Comparison of ENCODE assay signal across 18 mouse cellular contexts in the genomic region with DNA sequence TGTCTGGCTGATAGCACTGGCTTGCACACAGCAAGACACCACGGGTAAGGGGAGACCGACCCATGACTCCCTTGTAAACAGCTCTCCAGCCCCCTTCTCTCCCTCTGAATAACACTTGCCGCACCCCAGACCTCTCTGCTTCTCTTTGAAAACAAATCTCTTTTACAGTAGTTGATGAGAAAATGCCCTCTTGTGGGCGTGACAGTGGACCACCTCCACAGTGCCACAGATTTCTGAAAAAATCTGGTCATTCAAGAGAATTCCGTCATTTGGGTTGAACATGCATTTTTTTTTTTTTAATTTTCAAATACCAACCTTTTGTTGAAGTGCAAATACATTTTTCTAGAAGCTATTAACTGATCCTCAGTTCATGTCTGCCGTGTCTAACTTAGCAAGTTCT. TPM values are rescaled to one million over a fixed set of nuclear protein-coding genes. Genes with fewer than 3 reads are reported as not detected.
DNase-seq lines count a peak whose midpoint lies in the region; ATAC-seq and TF ChIP-seq lines count a peak whose summit lies in the region.
"Had no signal": no experiment of that assay in that cellular context is flagged by ENCODE, and none has a peak within 500 bp of the region (broad histone marks: within the 10 kb centered on the region; RNA-seq: fewer than 3 reads in every experiment).

No protein-coding gene starts in this region.

- no peaks in the 10 kb centered on the region for H3K79me2 ChIP-seq in heart, adult 2 months (replicated peaks; ENCODE audit: control insufficient read depth, insufficient read depth, low read length)

- WGBS in forebrain, embryonic 13.5 days: 29% methylated on average over 6 of the region's 6 CpGs
- WGBS in forebrain, embryonic 10.5 days: 72% methylated on average over 6 of the region's 6 CpGs
- 61% methylated on average over 6 of the region's 6 CpGs for WGBS in heart, adult 2 months

- DNase-seq in forebrain, embryonic 10.5 days (ENCODE audit: extremely low spot score, low spot score): no peak
- DNase-seq in heart, adult 2 months: no peak
- no peak for DNase-seq in heart, adult 9 months (ENCODE audit: low spot score in 2 of 2)
- no peak for DNase-seq in layer of hippocampus, adult 2 months (ENCODE audit: low spot score in 2 of 2)
- no peak for DNase-seq in layer of hippocampus, postnatal 36 days
- no peak for DNase-seq in Patski (ENCODE audit: low read depth, low spot score)
- DNase-seq in right cerebral cortex, postnatal 4 days: no peak
- DNase-seq: kidney, adult 11 months; lung, adult 18-20 months had no signal

- H3K4me1 ChIP-seq in forebrain, embryonic 13.5 days: peaks cover 28% of the 10 kb centered on the region
- H3K4me1 ChIP-seq in forebrain, embryonic 10.5 days: peaks cover 22% of the 10 kb centered on the region; the same call in 1 of the 2 replicates
- H3K4me1 ChIP-seq in heart, adult 2 months (ENCODE audit: control insufficient read depth, insufficient read depth, low read length): no peaks in the 10 kb centered on the region
- H3K4me1 ChIP-seq: liver, embryonic 12.5 days had no signal

- H3K9me3 ChIP-seq in forebrain, embryonic 13.5 days (replicated peaks): no peaks in the 10 kb centered on the region
- no peaks in the 10 kb centered on the region for H3K9me3 ChIP-seq in forebrain, embryonic 10.5 days
- H3K9me3 ChIP-seq: embryonic facial prominence, embryonic 13.5 days; limb, embryonic 13.5 days; liver, embryonic 12.5 days had no signal

- intact Hi-C loops in heart, adult 2 months (cut with DNase I): loop anchor here (1.0 to 5.0 kb wide), 2 partner anchors 47 to 216 kb away; no protein-coding TSS in a partner anchor

- H3K27ac ChIP-seq in forebrain, embryonic 13.5 days: no peak overlapping the region
- no peak overlapping the region for H3K27ac ChIP-seq in forebrain, embryonic 10.5 days
- no peak overlapping the region for H3K27ac ChIP-seq in heart, adult 2 months
- H3K27ac ChIP-seq in layer of hippocampus, adult 2 months: peak overlapping the region; percentile 11; the same call in 1 of the 2 replicates
- H3K27ac ChIP-seq: embryonic facial prominence, embryonic 13.5 days; limb, embryonic 13.5 days; liver, embryonic 12.5 days had no signal

- H3K36me3 ChIP-seq in forebrain, embryonic 13.5 days (ENCODE audit: poor library complexity, severe bottlenecking): no peaks in the 10 kb centered on the region
- no peaks in the 10 kb centered on the region for H3K36me3 ChIP-seq in forebrain, embryonic 10.5 days (replicated peaks)
- no peaks in the 10 kb centered on the region for H3K36me3 ChIP-seq in heart, adult 2 months (ENCODE audit: control insufficient read depth, insufficient read depth, low read length)
- H3K36me3 ChIP-seq: embryonic facial prominence, embryonic 13.5 days; limb, embryonic 13.5 days; liver, embryonic 12.5 days had no signal

- no peak overlapping the region for H3K9ac ChIP-seq in forebrain, embryonic 13.5 days
- no peak overlapping the region for H3K9ac ChIP-seq in heart, adult 2 months (ENCODE audit: low read depth, low read length)
- H3K9ac ChIP-seq: embryonic facial prominence, embryonic 13.5 days; limb, embryonic 13.5 days; liver, embryonic 12.5 days had no signal

- H3K27me3 ChIP-seq in forebrain, embryonic 13.5 days: no peaks in the 10 kb centered on the region
- H3K27me3 ChIP-seq in forebrain, embryonic 10.5 days (ENCODE audit: poor library complexity, severe bottlenecking): no peaks in the 10 kb centered on the region
- no peaks in the 10 kb centered on the region for H3K27me3 ChIP-seq in heart, adult 2 months (ENCODE audit: control insufficient read depth, insufficient read depth, low read length)
- H3K27me3 ChIP-seq in Patski: no peaks in the 10 kb centered on the region
- H3K27me3 ChIP-seq: embryonic facial prominence, embryonic 13.5 days; limb, embryonic 13.5 days; liver, embryonic 12.5 days had no signal

- peak; percentile 25; the same call in 1 of the 2 replicates for TF ChIP-seq CTCF in heart, adult 2 months (IDR thresholded peaks at IDR 0.05)
- TF ChIP-seq CTCF in layer of hippocampus, adult 2 months (conservative IDR thresholded peaks at IDR 0.05): peak; percentile 58
- peak; percentile 30 for TF ChIP-seq CTCF in Patski (IDR thresholded peaks at IDR 0.05)

- ATAC-seq in forebrain, embryonic 13.5 days: peak; percentile 23
- ATAC-seq in Patski: no peak
- ATAC-seq: CD4-positive, CD25-positive, alpha-beta regulatory T cell, adult 4 months; liver, embryonic 12.5 days had no signal

- peak overlapping the region; percentile 15; the same call in 1 of the 2 replicates for H3K4me2 ChIP-seq in forebrain, embryonic 13.5 days
- H3K4me2 ChIP-seq: embryonic facial prominence, embryonic 13.5 days; limb, embryonic 13.5 days; liver, embryonic 12.5 days had no signal

- in situ Hi-C loops in Patski (cut with MboI; ENCODE audit: low pct_unique_long_range_greater_than_20kb): no loop called here

- no peak for TF ChIP-seq POLR2A in heart, adult 2 months (IDR thresholded peaks at IDR 0.05; ENCODE audit: insufficient read depth, low read depth, low read length)

- no peak overlapping the region for H3K4me3 ChIP-seq in forebrain, embryonic 13.5 days
- H3K4me3 ChIP-seq in forebrain, embryonic 10.5 days: no peak overlapping the region
- no peak overlapping the region for H3K4me3 ChIP-seq in heart, adult 2 months
- H3K4me3 ChIP-seq in layer of hippocampus, adult 2 months: no peak overlapping the region
- H3K4me3 ChIP-seq: embryonic facial prominence, embryonic 13.5 days; erythroblast, embryonic 14.5 days; limb, embryonic 13.5 days; liver, embryonic 12.5 days had no signal

- CTCF ChIA-PET in Patski (lab: Charles Lee): interaction anchor here (0.8 to 2.5 kb wide), 2 partner anchors 10 to 20 kb away, joined by 4 to 9 read pairs; no protein-coding TSS in a partner anchor

- TF ChIP-seq EP300 in heart, adult 2 months (IDR thresholded peaks at IDR 0.05; ENCODE audit: insufficient read depth, low read depth, low read length): no peak

- POLR2A ChIA-PET in Patski (lab: Charles Lee): no interaction called here

RNA-seq across cellular contexts. Expression of a gene that starts 17.0 kb away (rescaled TPM):
- 3.5 TPM in 2 replicates for polyA plus RNA-seq in forebrain, embryonic 13.5 days (2015; fragmentation: Nextera tagmentation; extraction: Ambion mirVana)
- polyA plus RNA-seq in forebrain, embryonic 10.5 days (2016; fragmentation: Nextera tagmentation; extraction: Ambion mirVana): 0.90 and 1.2 TPM in 2 replicates
- total RNA-seq in heart, adult 2 months (2021): under 1 TPM; 0.41 to 0.42 TPM
- 0.47 and 0.57 TPM in 2 replicates for polyA plus RNA-seq in heart, adult 2 months (2012; rRNA removed)
- 10 to 100 TPM; 38.9 to 40.9 TPM for total RNA-seq in layer of hippocampus, adult 2 months (2021)
- 10 to 100 TPM; 39.8 to 46.7 TPM for total RNA-seq in layer of hippocampus, postnatal 36 days (2021)
- 16.8 TPM for polyA plus RNA-seq in Patski (2021)
- total RNA-seq: hematopoietic stem cell, adult 5-6 weeks; megakaryocyte, adult 5-6 weeks; monocyte, adult 5-6 weeks had no signal
- polyA plus RNA-seq: erythroblast, embryonic 14.5 days had no signal
